Mouse (Mus musculus) erythroblast, adult 5-6 weeks (primary cell): Measurements from ENCODE around the gene Srxn1. TPM values are rescaled to one million over a fixed set of nuclear protein-coding genes. Genes with fewer than 3 reads are reported as not detected.
"Not testable (repeated sequence)": the region's sequence is repeated elsewhere in the genome, so short reads cannot be mapped to it uniquely, and the experiment has no call there.

Experiments
- ATAC-seq: replicated peaks from 2 replicates; pipeline ENCODE4 v1.8.0; 2016; ENCODE audit warnings: moderate number of reproducible peaks, mild to moderate bottlenecking, moderate TSS enrichment, inconsistent platforms; ENCODE audit not compliant: poor library complexity, low FRiP score, severe bottlenecking
- total RNA-seq, 2 experiments: library from RNA; stranded (forward) in 1 of 2; stranded (reverse) in 1 of 2; fragments of 150-400 nt in 1 of 2; fragments of 200-764, 138-1000 nt in 1 of 2; gene quantifications; 2 replicates each; pipeline versions ENCODE4 v1.2.3 to v1.2.4; 2015 to 2017; ENCODE audit warnings: low replicate concordance in 2 of 2

Gene Srxn1
- 3.5 and 6.7 TPM in 2 replicates for total RNA-seq (2015; ENCODE audit: low replicate concordance)
- 8.4 and 9.5 TPM in 2 replicates for total RNA-seq (2017; ENCODE audit: low replicate concordance)

- ATAC-seq, result peak; percentile 89
Observed at GRCm38 (mm10) chr2:152105318-152106224, at the start of gene Srxn1. Gene Srxn1 (plus strand): TSS chr2:152105516.

- no peak for ATAC-seq
Observed at GRCm38 (mm10) chr2:152056368-152057251, 48.7 kb upstream of the Srxn1 start.

- ATAC-seq, result no peak
Observed at GRCm38 (mm10) chr2:152057252-152057563, 48.1 kb upstream of the Srxn1 start.

- not testable (repeated sequence) for ATAC-seq
Observed at GRCm38 (mm10) chr2:152062817-152063216, 42.5 kb upstream of the Srxn1 start.

GRCm38 (mm10) chr2:152068660-152069433, 36.5 kb upstream of the Srxn1 start:
- no peak for ATAC-seq

GRCm38 (mm10) chr2:152069434-152069786, 35.9 kb upstream of the Srxn1 start:
- no peak for ATAC-seq

GRCm38 (mm10) chr2:152069941-152070340, 35.4 kb upstream of the Srxn1 start:
- ATAC-seq, result no peak

GRCm38 (mm10) chr2:152074521-152074920, 30.8 kb upstream of the Srxn1 start:
- no peak for ATAC-seq

GRCm38 (mm10) chr2:152075294-152075889, 29.9 kb upstream of the Srxn1 start:
- ATAC-seq, result no peak

GRCm38 (mm10) chr2:152077337-152077736, 28.0 kb upstream of the Srxn1 start:
- ATAC-seq, result no peak

- no peak for ATAC-seq
Observed at GRCm38 (mm10) chr2:152080685-152081541, 24.4 kb upstream of the Srxn1 start, which contains the start of gene Scrt2. Gene Scrt2 (plus strand): TSS chr2:152081529.

GRCm38 (mm10) chr2:152081641-152082448, 23.5 kb upstream of the Srxn1 start:
- ATAC-seq, result no peak

- no peak for ATAC-seq
Observed at GRCm38 (mm10) chr2:152082456-152083285, 22.6 kb upstream of the Srxn1 start.

GRCm38 (mm10) chr2:152083411-152083810, 21.9 kb upstream of the Srxn1 start:
- no peak for ATAC-seq

GRCm38 (mm10) chr2:152084298-152084697, 21.0 kb upstream of the Srxn1 start:
- ATAC-seq, result no peak

GRCm38 (mm10) chr2:152085414-152085813, 19.9 kb upstream of the Srxn1 start:
- ATAC-seq, result no peak

GRCm38 (mm10) chr2:152086451-152086850, 18.9 kb upstream of the Srxn1 start:
- ATAC-seq, result no peak
